ENCODE assay signal across 1 mouse cellular context in genomic region chr19:5107556-5108270, GRCm38 (mm10).
TF ChIP-seq lines count a peak whose summit lies in the region.

No protein-coding gene starts in this region.

TF ChIP-seq in myocyte, 11 proteins besides CTCF, POLR2A, EP300 and RAD21:
- TF ChIP-seq TCF3 (IDR thresholded peaks at IDR 0.05; ENCODE audit: insufficient read length, low read depth) (no peak), TCF12 (IDR thresholded peaks at IDR 0.05; ENCODE audit: insufficient read depth, poor library complexity, severe bottlenecking) (no peak), SRF (IDR thresholded peaks at IDR 0.05; ENCODE audit: control insufficient read depth, insufficient read length, low read depth) (no peak), POLR2AphosphoS2 (IDR thresholded peaks at IDR 0.05; ENCODE audit: insufficient read length, low read depth) (no peak), E2F4 (IDR thresholded peaks at IDR 0.05; ENCODE audit: insufficient read depth) (no peak), USF1 (IDR thresholded peaks at IDR 0.05; ENCODE audit: low read depth) (no peak), REST (IDR thresholded peaks at IDR 0.05; ENCODE audit: insufficient read depth, insufficient read length) (no peak), CEBPB (IDR thresholded peaks at IDR 0.05; ENCODE audit: insufficient read depth, poor library complexity, severe bottlenecking) (no peak), MYOD1 (IDR thresholded peaks at IDR 0.05; ENCODE audit: control insufficient read depth in 1 of 3, insufficient read length in 2 of 3, low read depth in 2 of 3) (no peak), MYOG (IDR thresholded peaks at IDR 0.05; ENCODE audit: control insufficient read depth in 1 of 3, insufficient read depth in 1 of 3, insufficient read length in 2 of 3, low read depth in 2 of 3) (no peak), MAX (IDR thresholded peaks at IDR 0.05; ENCODE audit: low read depth) (no peak)
